Mouse (Mus musculus) embryonic stem cell, embryonic (primary cell): ENCODE data around the gene Alg14.

Source experiments
- CTCF ChIA-PET, 4 experiments: fragments of 300-600 bp in 2 of 4; fragments of 350-600 bp in 2 of 4; sonication (Branson Sonifier 250); formaldehyde crosslinking; loops; one replicate each; lab custom pipeline; 2022; ENCODE audit warnings: inconsistent platforms in 2 of 4; lab: Charles Lee
- POLR2A ChIA-PET, 4 experiments: fragments of 300-600 bp in 2 of 4; fragments of 350-600 bp in 2 of 4; sonication (Branson Sonifier 250); formaldehyde crosslinking; loops; one replicate each; lab custom pipeline; 2022; ENCODE audit warnings: antibody characterized with exemption in 4 of 4, inconsistent platforms in 1 of 4; lab: Charles Lee

The Alg14 gene

DNA sequence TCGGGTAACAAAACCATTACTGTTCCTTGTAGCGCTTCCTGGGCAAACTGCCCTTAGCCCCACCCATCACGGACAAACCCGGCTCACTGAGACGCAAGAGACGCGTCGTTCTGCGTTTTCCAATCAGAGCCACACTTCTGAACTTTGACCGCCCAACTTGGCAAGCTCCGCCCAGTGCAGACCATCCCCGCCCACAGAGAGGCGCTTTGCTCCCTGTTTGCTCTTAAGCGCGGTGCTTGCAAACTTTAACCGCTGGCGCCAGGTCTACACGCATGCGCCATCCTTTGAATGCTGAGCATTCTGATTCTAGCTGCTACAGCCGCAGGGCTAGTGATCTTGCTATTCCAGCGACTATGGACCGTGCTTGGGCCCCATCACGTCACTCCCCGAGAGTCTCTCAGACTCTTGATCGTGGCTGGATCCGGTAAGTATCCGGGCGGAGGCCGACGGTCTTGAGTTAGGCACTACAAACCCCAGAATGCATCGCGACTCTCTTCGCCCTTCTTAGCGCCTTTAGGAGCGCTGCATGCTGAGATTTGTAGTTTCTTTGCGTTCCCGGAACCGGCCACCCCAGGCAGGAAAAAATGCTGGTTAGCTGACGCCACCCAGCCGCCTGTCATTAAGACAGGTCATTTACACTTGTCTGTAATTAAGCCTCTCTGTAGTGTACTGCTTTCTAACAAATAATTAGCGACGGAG lies at the start of gene Alg14:
Alg14 (plus strand) TSS at position 214 of the 699 bp plus-strand sequence.
- ChIA-PET CTCF (interaction anchor here (0.7 to 2.0 kb wide), 10 partner anchors 16 to 595 kb away, joined by 3 to 12 read pairs (median 4); partner anchors contain the start of gene Rwdd3 (in 3 of the 4)), POLR2A (interaction anchor here in 3 of 4 experiments (0.6 to 2.4 kb wide), 55 partner anchors 9 to 854 kb away, joined by 3 to 16 read pairs (median 4); partner anchors contain the start of genes Rwdd3 (in 3 of the 3), Cnn3 (in 2 of the 3) and Abcd3 (in 1 of the 3))

DNA sequence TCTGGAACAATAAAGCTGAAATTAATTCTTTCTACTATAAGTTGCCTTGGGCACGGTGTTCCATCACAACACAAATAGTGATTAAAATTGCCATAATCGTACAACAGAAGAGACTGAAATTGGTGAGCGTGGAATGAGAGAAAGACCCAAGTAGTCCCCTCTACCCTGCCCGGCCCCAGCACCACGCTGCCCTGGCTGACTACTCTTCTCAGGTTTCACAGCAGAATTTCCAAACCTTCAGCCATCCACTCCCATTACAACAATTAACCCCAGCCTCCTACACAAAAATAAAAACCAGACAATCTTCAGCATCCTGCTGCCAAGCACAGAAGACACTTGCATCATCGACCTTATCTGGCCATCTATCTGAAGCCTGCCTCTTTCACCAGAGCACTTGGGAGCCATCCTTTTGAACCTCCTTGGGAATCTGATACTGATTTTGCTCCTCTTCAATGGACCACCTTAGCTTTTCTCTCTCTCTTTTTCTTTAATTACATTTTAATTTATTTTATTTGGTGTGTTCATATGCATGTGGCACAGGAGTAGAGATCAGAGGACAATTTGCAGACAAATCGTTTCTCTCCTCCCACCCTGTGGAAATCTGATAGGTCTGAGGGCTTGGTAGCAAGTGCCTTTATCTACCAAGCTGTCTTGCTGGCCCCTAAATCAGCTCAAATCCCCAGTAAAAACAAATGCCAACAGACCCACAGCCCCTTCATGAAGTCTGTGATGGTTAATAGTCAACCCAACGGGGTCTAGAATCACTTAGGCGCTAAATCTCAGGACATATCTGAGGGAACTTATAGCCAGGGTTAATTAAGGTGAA lies 49.2 kb upstream of the Alg14 start:
- CTCF ChIA-PET, result interaction anchor here in 2 of 4 experiments (0.5 to 0.6 kb wide), 2 partner anchors 30 to 185 kb away, joined by 3 read pairs; no protein-coding TSS in a partner anchor
- POLR2A ChIA-PET, result interaction anchor here in 2 of 4 experiments (0.5 to 1.3 kb wide), 2 partner anchors 26 to 487 kb away, joined by 3 read pairs; no protein-coding TSS in a partner anchor

DNA sequence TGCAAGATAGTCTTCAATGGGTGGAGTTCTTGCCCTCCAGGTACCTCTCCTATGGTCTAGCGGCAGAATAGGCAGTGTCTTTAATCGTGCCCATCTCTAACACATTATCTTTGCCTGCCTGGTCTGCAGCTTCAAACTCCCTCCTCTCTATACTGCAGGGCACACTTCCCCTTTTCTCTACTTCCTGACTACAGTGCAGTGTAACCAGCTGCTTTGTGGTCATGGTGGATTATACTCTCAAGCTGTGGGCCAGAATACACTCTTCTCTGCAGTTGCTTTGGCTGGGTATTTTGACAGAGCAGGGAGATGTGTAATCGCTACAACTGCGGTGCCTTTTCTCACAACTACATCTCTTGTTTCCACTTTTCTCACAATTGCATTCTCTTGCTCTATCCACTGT lies 48.6 kb upstream of the Alg14 start:
- POLR2A ChIA-PET, result interaction anchor here in 1 of 4 experiments (0.7 to 1.3 kb wide), 2 partner anchors 27 to 180 kb away, joined by 3 read pairs; no protein-coding TSS in a partner anchor
- CTCF ChIA-PET, result no interaction called here

DNA sequence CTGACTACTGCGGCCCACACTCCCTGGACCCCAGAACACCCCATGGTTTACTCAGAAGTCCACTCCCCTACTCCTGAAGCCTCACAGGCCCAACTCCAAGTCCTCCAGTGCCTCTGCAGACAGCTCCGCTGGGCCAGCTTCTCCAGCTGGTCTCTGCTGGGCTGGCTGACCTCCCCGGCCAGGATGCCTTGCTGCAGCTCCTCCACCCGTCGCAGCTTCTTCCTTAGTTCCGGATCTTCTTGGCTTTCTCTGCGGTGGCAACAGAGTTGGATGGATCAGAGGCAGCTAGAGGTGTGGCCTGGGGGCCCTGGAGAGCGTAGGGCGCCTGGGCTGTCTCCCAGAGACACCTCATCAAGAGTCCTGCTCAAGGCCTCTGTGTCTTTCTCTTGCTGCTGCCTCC lies 41.5 kb upstream of the Alg14 start:
- POLR2A ChIA-PET, result interaction anchor here in 1 of 4 experiments (1.1 to 1.3 kb wide), 2 partner anchors 9 to 13 kb away, joined by 3 to 6 read pairs; no protein-coding TSS in a partner anchor
- CTCF ChIA-PET, result interaction anchor here in 2 of 4 experiments (0.7 to 1.0 kb wide), 3 partner anchors 38 to 140 kb away, joined by 3 read pairs; partner anchors contain the start of gene Rwdd3 (in 1 of the 2)

DNA sequence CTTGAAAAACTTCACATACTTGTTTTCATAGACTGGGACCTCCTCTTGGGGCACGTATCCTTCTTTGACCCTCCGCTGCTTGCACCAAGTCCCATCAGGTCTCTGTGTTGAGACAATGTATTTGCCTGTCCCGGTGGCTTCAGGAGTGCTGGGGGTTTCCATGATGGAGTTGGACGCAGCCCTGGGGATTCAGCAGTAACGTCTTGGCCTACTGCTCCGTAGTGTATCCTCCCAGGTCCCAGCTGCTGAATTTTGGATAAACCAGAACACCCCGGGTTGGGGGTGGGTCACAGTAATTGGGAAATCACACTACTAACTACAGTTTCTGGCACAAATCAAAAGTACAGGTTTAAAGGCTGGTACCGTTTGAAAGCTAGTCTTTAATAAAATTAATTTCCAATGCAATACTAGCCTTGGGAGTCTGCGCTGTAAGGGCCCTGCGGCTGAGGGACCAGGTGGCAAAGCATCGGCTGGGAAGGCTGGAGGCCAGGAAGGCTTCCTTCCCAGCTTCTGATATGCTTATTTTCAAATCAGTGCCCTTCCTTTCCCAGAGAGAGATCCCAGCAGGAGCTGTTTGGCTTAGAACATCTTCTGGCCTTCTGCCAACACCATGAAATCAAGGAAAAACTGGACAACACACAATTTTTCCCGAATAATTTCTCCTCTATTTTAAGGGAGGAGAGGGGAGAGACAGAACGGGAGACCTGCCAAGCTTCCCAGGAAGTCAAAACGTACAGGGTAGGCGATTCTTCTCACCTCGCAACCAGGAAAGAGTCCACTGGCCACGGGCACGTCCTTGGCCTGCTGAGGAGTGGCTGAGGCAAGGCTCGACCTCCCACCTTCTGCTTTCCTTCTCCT lies 40.8 kb upstream of the Alg14 start:
- ChIA-PET POLR2A (interaction anchor here in 1 of 4 experiments (1.1 to 1.3 kb wide), 3 partner anchors 8 to 40 kb away, joined by 3 to 6 read pairs (median 3); no protein-coding TSS in a partner anchor), CTCF (interaction anchor here in 1 of 4 experiments (1.0 kb wide), 1 partner anchor 39 kb away, joined by 3 read pairs; no protein-coding TSS in a partner anchor)

DNA sequence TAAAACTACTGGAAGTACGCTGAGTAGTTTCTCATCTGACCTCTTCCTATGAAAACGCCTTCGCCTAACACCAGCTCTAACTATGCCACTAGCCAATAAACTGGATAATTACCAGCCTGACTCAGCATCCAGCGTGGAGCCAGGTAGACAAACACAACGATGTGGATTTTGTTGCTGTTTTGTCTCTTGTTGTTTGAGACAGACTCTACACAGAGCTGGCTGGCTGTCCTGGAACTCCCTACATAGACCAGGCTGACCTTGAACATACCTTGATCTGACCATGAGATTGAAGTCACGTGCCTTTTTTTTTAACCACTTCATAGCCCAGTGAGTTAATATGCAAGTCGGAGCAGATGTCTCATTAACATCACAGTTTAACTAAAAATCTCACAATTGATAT lies 36.1 kb upstream of the Alg14 start:
- ChIA-PET POLR2A (interaction anchor here in 1 of 4 experiments (0.6 kb wide), 1 partner anchor 127 kb away, joined by 3 read pairs; no protein-coding TSS in a partner anchor), CTCF (no interaction called here)

DNA sequence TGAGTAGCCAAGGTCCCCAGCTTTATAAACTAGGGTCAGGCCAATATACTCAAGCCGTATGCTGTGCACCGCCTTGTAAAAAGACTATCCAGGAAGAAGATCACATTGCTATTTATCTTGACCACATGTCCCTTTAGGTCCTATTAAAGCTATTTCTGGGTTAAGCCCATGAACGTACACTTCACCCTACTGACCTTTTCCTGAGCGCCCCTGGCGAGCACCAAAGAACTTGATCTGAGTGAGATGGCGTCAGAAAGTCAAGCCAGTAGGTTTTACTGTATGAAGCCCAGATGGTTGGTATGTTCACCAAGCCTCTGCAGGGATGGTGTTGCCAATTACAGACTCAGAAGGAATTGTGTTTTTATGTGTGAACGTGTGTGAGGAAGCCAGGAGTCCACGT lies 35.4 kb upstream of the Alg14 start:
- POLR2A ChIA-PET, result interaction anchor here in 1 of 4 experiments (0.6 kb wide), 1 partner anchor 127 kb away, joined by 3 read pairs; no protein-coding TSS in a partner anchor
- CTCF ChIA-PET, result no interaction called here

DNA sequence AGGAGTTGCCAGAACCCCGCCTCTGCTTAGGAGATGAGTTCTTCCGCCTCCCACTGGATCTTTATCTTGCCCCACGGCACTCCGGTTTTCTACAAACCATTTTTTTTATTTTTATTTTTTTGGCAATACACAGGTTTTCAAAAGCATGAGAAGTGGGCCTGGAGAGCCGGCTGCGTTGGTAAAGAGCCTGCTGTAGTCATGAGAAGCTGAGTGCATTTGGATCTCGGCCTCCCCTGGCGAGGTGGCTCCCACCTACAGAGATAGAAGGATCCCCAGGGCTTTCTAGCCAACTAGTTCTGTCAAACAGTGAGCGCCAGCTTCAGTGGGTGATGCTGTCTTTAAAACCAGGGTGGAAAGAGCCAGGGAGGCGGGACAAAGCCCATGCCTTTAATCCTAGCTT lies 34.2 kb upstream of the Alg14 start:
- ChIA-PET POLR2A (no interaction called here), CTCF (interaction anchor here in 1 of 4 experiments (0.5 to 0.7 kb wide), 2 partner anchors 282 to 394 kb away, joined by 3 to 5 read pairs; no protein-coding TSS in a partner anchor)

DNA sequence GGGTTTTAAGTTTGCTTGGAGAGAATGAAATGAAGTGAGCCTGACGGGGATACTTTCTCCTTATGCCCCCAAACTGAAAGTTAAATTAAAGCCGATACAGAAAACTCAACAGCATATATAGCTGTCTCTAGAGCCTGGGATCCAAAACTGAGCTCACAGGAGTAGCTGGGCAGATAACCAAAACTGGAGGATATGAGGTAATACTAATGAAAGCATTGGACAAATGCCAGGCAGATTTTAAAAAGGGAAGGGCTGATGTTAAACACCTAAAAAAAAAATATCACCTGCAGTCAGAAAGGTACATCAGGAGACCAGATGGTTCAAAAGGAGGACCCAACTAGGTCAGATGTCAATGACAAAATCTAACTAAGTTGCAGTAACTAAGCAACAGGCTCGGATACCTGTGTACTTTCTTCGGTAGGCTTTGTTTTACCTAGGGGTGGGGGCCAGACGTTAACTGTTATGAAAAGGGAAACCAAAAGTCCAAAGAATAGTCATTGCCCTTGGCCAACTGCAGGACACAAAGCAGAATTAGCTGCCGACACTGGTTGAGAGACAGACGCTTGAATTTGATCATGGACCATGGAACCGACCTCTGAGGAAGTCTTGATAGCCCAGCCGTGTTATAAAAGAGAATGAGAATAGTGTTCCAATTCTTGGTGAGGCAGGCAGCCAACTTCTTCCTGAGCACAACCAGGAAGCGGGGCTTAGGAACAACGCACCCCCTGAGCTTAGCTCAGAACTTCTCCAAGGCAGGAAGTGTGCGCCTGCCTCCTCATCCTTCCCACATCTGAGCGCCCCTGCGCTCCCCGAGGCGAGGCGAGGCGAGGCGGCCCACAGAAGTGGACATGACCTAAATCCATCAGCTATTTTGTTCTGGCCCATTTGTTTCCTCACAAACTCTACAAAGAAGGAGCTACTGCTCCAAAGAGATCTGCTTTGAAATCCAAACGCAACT lies 32.8 kb upstream of the Alg14 start:
- ChIA-PET POLR2A (interaction anchor here in 1 of 4 experiments (1.0 to 1.1 kb wide), 2 partner anchors 8 to 20 kb away, joined by 3 read pairs; no protein-coding TSS in a partner anchor), CTCF (no interaction called here)

DNA sequence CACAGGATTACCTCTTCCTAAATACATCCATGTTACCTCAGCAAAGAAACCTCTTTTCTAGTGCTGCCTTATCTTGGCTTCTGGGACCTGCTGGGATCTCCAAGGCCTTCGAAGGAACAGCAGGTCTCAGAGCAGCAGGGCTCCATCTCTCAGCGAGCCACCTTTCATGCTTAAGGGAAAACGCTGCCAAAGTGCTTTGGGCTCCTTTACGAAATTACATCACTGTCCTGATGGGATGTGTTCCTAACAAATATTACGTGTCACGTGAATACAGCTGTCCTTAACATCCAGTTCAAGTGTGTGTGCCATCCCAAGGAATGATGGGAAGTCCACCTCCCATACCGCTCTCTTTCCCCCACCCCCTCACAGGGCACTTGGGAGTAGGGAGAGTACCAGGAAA lies 31.5 kb upstream of the Alg14 start:
- ChIA-PET POLR2A (no interaction called here), CTCF (no interaction called here)

DNA sequence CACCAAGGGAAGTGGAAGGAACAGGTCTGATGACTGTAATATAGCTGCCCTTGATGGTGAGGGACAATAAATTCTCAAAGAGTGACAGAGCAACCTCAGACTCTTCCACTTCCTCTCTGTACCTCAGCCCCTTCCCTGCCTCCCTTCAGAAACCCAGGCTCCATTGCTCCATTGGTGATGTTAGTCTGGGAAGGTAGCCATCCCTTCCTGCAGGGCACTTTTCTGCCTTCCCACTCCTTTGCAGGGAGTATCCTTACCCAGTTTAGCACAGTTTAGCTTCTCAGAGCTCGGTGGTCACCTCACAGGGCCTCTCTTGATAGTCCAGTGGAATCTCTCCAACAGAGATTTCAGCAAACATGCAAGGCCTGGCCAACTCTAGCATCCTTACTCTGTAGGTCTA lies 30.7 kb upstream of the Alg14 start:
- ChIA-PET CTCF (no interaction called here), POLR2A (no interaction called here)

DNA sequence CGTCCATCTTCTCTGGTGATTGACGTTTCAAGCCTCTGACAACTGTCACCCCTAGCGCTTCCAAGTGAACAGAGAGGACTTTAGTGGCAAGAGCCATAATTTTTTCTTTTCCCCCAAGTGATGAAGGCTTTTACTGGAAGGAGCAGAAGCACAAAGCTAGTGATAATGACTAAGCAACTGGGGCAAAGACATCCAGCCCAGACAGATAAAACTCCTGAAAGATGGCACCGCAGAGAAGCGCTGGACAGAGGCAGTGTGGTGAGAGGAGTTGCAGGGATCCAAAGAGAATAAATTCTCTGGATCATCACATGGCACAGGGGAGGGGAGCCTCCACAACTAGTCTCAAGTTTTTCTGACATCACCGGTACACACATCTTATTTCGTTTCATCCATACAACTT lies 30.3 kb upstream of the Alg14 start:
- ChIA-PET CTCF (no interaction called here), POLR2A (no interaction called here)

DNA sequence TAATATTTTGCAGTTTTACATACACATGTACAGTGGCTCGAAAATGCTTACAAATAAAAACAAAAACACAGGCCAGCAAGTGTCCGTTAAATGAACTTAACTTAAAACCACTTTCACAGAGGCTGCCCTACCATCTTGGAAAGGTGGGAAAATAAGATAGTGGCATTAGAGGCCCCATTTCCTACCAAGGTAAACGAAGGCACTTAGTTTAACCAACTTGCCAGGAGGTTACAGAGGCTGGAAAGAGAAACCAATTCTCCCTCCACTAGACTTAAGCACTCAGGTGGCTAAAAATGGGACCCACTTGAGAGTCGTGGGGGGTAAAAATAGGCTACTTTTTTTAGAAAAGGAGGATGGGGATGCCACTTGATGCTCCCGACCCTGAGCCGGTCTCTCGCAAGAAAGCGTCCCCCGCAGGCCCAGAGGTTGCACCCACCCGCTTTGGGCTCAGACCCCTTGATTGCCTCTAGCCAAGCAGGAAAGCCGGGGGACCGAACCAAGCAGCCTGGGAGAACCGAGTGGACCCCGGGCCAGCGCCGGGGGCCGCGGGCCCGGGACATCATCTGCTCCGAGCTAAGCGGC lies 29.5 kb upstream of the Alg14 start:
- POLR2A ChIA-PET, result interaction anchor here in 3 of 4 experiments (1.0 to 1.6 kb wide), 5 partner anchors 12 to 479 kb away, joined by 3 to 14 read pairs (median 3); partner anchors contain the start of genes Alg14 (in 1 of the 3) and Rwdd3 (in 1 of the 3)
- CTCF ChIA-PET, result interaction anchor here in 2 of 4 experiments (1.5 kb wide), 2 partner anchors 91 to 100 kb away, joined by 5 to 6 read pairs; partner anchors contain the start of gene Rwdd3 (in 1 of the 2)

DNA sequence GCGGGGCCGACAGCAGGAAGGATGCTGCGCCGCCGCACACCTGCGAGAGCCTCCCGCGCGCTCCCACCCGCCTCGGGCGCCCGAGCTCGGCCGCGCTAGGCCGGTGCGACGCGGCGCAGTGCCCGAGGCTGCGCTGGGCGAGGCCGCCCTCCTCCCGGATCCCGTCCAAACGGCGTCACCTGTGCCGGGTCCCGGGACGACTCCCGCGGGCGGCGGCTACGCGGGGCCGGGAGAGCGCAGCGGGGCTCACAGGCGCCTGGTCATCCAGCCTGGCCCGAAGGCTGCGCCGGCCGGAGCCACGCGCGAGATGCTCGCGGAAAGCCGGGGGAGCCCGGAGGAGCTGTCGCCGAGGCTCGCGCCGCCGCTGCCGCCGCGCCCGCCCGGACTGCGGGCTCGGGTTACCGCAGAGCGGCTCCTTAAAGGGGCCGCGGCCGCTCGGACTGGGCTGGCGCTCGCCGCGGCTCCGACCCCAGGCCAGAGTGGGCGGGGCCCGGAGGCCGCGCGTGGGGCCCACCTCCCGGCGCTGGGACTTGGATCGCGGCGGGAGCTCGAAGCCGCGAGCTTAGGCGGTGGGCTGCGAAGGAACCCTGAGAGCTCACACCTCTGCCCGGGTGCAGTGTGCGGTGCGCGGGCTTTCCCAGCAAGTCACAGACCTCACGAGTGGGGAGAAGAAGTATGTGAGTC lies 28.9 kb upstream of the Alg14 start:
- CTCF ChIA-PET, result interaction anchor here in 3 of 4 experiments (0.7 to 1.5 kb wide), 5 partner anchors 50 to 131 kb away, joined by 3 to 6 read pairs (median 5); partner anchors contain the start of gene Rwdd3 (in 2 of the 3)
- POLR2A ChIA-PET, result interaction anchor here in 3 of 4 experiments (0.9 to 1.9 kb wide), 11 partner anchors 13 to 478 kb away, joined by 3 to 14 read pairs (median 3); partner anchors contain the start of genes Alg14 (in 2 of the 3), F3 (in 1 of the 3) and Rwdd3 (in 1 of the 3)

DNA sequence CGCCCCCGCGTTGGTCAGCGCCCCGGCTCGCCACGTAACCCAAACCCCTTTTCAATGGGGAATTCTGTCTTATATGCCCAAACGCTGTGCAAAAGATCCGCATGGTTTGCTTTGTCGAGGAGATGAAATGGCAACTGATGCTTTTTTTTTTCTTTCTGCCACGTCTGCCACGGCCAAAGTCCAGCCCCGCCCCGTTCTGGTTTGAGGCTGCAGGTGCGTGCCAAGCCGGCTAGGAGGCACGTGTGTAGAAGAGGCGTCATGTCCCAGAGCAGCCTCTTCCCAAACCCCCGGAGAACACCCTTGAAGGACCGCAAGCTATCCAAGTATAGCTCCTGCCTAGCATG lies 28.4 kb upstream of the Alg14 start:
- ChIA-PET CTCF (interaction anchor here in 3 of 4 experiments (0.7 to 1.5 kb wide), 5 partner anchors 51 to 131 kb away, joined by 3 to 6 read pairs (median 5); partner anchors contain the start of gene Rwdd3 (in 2 of the 3)), POLR2A (interaction anchor here in 3 of 4 experiments (0.9 to 1.9 kb wide), 11 partner anchors 13 to 478 kb away, joined by 3 to 14 read pairs (median 3); partner anchors contain the start of genes Alg14 (in 2 of the 3), F3 (in 1 of the 3) and Rwdd3 (in 1 of the 3))
